Mouse (Mus musculus) 3134 (cell line): ENCODE measurements at regions not wholly inside any gene's neighbourhood (a gene's known extent, or its start where the extent isn't known, plus 50 kb on each side); places are given as distances from the start of the nearest gene placed in this dataset.
A peak's percentile ranks its signal among the peaks of the same experiment; 100 is the strongest.

Experiments
- DNase-seq: peaks from one replicate; pipeline ENCODE4 v3.0.0-alpha.2; 2011; ENCODE audit warnings: low spot score; ENCODE audit not compliant: insufficient read length; ENCODE audit errors: extremely low read depth

- no peak for DNase-seq
Observed at GRCm38 (mm10) chr17:47317651-47318050, 51.0 kb upstream of the Mrps10 start.

GRCm38 (mm10) chr17:47313162-47313561 is 55.5 kb upstream of the Mrps10 start:
- no peak for DNase-seq

- no peak for DNase-seq
Observed at GRCm38 (mm10) chr17:47311272-47311671, 57.4 kb upstream of the Mrps10 start.

- no peak for DNase-seq
Observed at GRCm38 (mm10) chr17:47306027-47306761, 62.5 kb upstream of the Mrps10 start.

- no peak for DNase-seq
Observed at GRCm38 (mm10) chr17:47304463-47305199, 64.1 kb upstream of the Mrps10 start.

GRCm38 (mm10) chr17:47303600-47303999 is 65.1 kb upstream of the Mrps10 start:
- DNase-seq = no peak

- DNase-seq = no peak
Observed at GRCm38 (mm10) chr17:47298396-47298919, 70.2 kb upstream of the Mrps10 start.

GRCm38 (mm10) chr17:47297965-47298364 is 70.7 kb upstream of the Mrps10 start:
- no peak for DNase-seq

GRCm38 (mm10) chr17:47296709-47297450 is 71.8 kb upstream of the Mrps10 start:
- DNase-seq = peak; percentile 53

GRCm38 (mm10) chr17:47295315-47296011 is 73.2 kb upstream of the Mrps10 start:
- DNase-seq = no peak

- peak; percentile 86 for DNase-seq
Observed at GRCm38 (mm10) chr17:47294091-47294534, 74.6 kb upstream of the Mrps10 start.

GRCm38 (mm10) chr17:47293178-47293577 is 75.5 kb upstream of the Mrps10 start:
- DNase-seq = no peak

- DNase-seq = no peak
Observed at GRCm38 (mm10) chr17:47291558-47291957, 77.1 kb upstream of the Mrps10 start.

- DNase-seq = no peak
Observed at GRCm38 (mm10) chr17:47285616-47286015, 83.1 kb upstream of the Mrps10 start.

GRCm38 (mm10) chr17:47284236-47284635 is 84.5 kb upstream of the Mrps10 start:
- DNase-seq = no peak

GRCm38 (mm10) chr17:47283158-47283557 is 85.5 kb upstream of the Mrps10 start:
- DNase-seq = no peak

- DNase-seq = no peak
Observed at GRCm38 (mm10) chr17:47282476-47282875, 86.2 kb upstream of the Mrps10 start.

- no peak for DNase-seq
Observed at GRCm38 (mm10) chr17:47277890-47278289, 90.8 kb upstream of the Mrps10 start.

- no peak for DNase-seq
Observed at GRCm38 (mm10) chr17:47276639-47277038, 92.0 kb upstream of the Mrps10 start.

- DNase-seq = no peak
Observed at GRCm38 (mm10) chr17:47275796-47276311, 92.8 kb upstream of the Mrps10 start.
